Mouse (Mus musculus) spleen, adult 2 months (tissue): ENCODE measurements around the gene Tor4a.

Experiments used
- CTCF ChIP-seq: fragments of 200-500 bp; IDR thresholded peaks from 2 replicates; pipeline ENCODE4 v1.5.1; 2011; ENCODE audit warnings: mild to moderate bottlenecking, inconsistent platforms; ENCODE audit not compliant: insufficient read depth, insufficient read length, insufficient replicate concordance; ENCODE audit errors: extremely low read depth
- POLR2A ChIP-seq: fragments of 200-500 bp; IDR thresholded peaks from 2 replicates; pipeline ENCODE4 v1.6.1; 2011; ENCODE audit warnings: low read depth, low read length, inconsistent platforms

DNA sequence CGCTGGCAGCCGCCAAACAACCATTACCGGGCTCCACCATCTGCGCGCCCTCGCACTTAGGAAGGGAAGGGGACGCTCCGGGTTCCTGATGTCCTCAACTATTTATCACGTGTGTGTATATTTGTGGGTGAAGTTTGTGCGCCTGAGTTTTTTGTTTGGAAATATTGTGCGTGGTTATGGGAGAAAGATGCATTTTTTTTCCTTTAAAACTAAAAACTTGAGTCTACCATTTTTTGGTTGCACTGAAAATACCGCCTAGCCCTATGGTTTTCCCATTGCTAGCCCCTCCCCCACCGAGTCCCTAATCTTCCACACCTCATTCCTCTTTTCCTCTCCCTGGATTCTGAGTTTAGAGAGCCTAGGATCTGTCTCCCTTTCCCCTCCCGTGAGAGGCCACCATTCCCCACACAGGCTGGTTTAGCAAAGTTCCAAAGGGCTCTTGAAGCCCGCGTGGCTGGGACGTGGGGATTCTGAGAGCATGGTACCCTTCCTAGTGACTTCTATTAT, 14.7 kb downstream of the Tor4a start:
- no peak for TF ChIP-seq POLR2A
- TF ChIP-seq CTCF = no peak
